Mouse (Mus musculus) hindbrain, postnatal 0 days (tissue): ENCODE results near the gene Nfasc. TPM values are rescaled to one million over a fixed set of nuclear protein-coding genes. Genes with fewer than 3 reads are reported as not detected.
A peak's percentile ranks its signal among the peaks of the same experiment; 100 is the strongest.

Experiments
- ATAC-seq: fragments of 200-750 bp; cut with Nextera tagmentation; 2 replicates; pipeline ENCODE4 v1.8.0; 2017; ENCODE audit warnings: mild to moderate bottlenecking, moderate TSS enrichment, moderate library complexity
- DNase-seq: peaks from one replicate; pipeline ENCODE4 v3.0.0-alpha.2; 2015; ENCODE audit warnings: low spot score
- H3K27ac ChIP-seq: fragments of 300-500 bp; sonication (generic); 2 replicates; pipeline ENCODE4 v1.5.1; 2014; ENCODE audit warnings: mild to moderate bottlenecking
- H3K27me3 ChIP-seq: fragments of 300-500 bp; sonication (generic); 2 replicates; pipeline ENCODE4 v1.6.1; 2014; ENCODE audit warnings: low read length, mixed read lengths; ENCODE audit not compliant: insufficient read depth
- H3K36me3 ChIP-seq: fragments of 300-500 bp; sonication (generic); 2 replicates; pipeline ENCODE4 v1.6.1; 2014; ENCODE audit warnings: low read length, mixed read lengths; ENCODE audit not compliant: insufficient read depth
- H3K4me1 ChIP-seq: fragments of 300-500 bp; sonication (generic); 2 replicates; pipeline ENCODE4 v1.6.1; 2014; ENCODE audit warnings: antibody characterized with exemption, low read length, mixed read lengths; ENCODE audit not compliant: insufficient read depth
- H3K4me2 ChIP-seq: fragments of 300-500 bp; sonication (generic); 2 replicates; pipeline ENCODE4 v1.6.1; 2014; ENCODE audit warnings: low read depth, mild to moderate bottlenecking, low read length, moderate library complexity, mixed read lengths
- H3K4me3 ChIP-seq: fragments of 300-500 bp; sonication (generic); 2 replicates; pipeline ENCODE4 v1.5.1; 2014; ENCODE audit warnings: low read length
- H3K9ac ChIP-seq: fragments of 300-500 bp; sonication (generic); replicated peaks from 2 replicates; pipeline ENCODE4 v1.6.1; 2014; ENCODE audit warnings: mild to moderate bottlenecking, low read length, moderate library complexity, mixed read lengths
- H3K9me3 ChIP-seq: fragments of 300-500 bp; sonication (generic); 2 replicates; pipeline ENCODE4 v1.6.1; 2016; ENCODE audit warnings: low read length, mixed read lengths
- CTCF ChIP-seq: IDR thresholded peaks from 2 replicates; pipeline ENCODE4 v1.5.1; 2016; ENCODE audit warnings: antibody characterized with exemption, control low read depth, low read depth
- WGBS: fragments of 180-500 bp; shearing (Covaris S2); extraction: QIAGEN DNeasy Blood & Tissue Kit; methylation state at CpG from one replicate; pipeline ENCODE4 v1.1.7; 2014; 5-methylcytosine and 5-hydroxymethylcytosine counted together
- polyA plus RNA-seq: library from polyadenylated mRNA; unstranded; fragments of >200 nt; fragmentation: Nextera tagmentation; extraction: Ambion mirVana; gene quantifications from 2 replicates; pipeline ENCODE4 v1.2.1, GENCODE M21; 2015
- total RNA-seq: library from RNA; depleted of rRNA; stranded (reverse); fragments of >200 nt; gene quantifications from 2 replicates; pipeline ENCODE4 v1.2.3, GENCODE M21; 2014

Gene Nfasc
- total and polyA plus RNA-seq, 2 experiments from 2014 or later: 30.5 to 69.6 TPM

GRCm38 (mm10) chr1:132715044-132715443 lies 26.6 kb downstream of the Nfasc start:
- 64% methylated on average over 9 of the region's 9 CpGs for WGBS
- H3K9ac ChIP-seq: no peak overlapping the region
- no peaks in the 10 kb centered on the region for H3K36me3 ChIP-seq
- H3K4me2 ChIP-seq: no peak overlapping the region
- no peaks in the 10 kb centered on the region for H3K27me3 ChIP-seq
- no peak overlapping the region for H3K4me3 ChIP-seq
- no peaks in the 10 kb centered on the region for H3K9me3 ChIP-seq
- TF ChIP-seq CTCF: no peak
- peaks cover 18% of the 10 kb centered on the region for H3K4me1 ChIP-seq
- no peak overlapping the region for H3K27ac ChIP-seq
- ATAC-seq (no peak), DNase-seq (no peak)

DNA sequence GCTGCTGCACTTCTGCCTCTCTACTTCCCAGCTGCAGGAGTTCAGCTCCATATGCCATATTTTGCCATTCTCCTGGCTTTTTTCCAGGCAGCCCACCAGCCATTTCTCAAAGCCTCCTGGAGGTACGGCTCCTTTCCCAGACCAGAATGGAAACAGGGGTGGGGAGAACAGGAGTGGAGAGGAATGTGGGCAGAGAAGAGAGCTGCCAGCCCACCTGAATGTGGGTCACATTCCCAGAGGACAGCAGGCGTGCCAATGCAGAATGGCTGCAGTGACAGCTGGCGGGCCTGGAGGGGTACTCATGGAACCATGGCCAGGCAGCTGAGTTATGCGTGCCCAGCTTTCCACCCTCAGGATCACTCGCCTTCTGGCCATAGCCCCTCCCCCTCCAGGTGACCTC lies 32.2 kb downstream of the Nfasc start:
- Histone ChIP-seq H3K4me1 (peaks cover 9% of the 10 kb centered on the region), H3K36me3 (no peaks in the 10 kb centered on the region), H3K27me3 (no peaks in the 10 kb centered on the region), H3K9ac (no peak overlapping the region), H3K27ac (peak overlapping the region; percentile 67), H3K4me3 (no peak overlapping the region), H3K9me3 (no peaks in the 10 kb centered on the region), H3K4me2 (no peak overlapping the region)
- WGBS: 50% methylated on average over 5 of the region's 5 CpGs
- no peak for TF ChIP-seq CTCF
- DNase-seq (peak; percentile 72), ATAC-seq (peak; percentile 63)

DNA sequence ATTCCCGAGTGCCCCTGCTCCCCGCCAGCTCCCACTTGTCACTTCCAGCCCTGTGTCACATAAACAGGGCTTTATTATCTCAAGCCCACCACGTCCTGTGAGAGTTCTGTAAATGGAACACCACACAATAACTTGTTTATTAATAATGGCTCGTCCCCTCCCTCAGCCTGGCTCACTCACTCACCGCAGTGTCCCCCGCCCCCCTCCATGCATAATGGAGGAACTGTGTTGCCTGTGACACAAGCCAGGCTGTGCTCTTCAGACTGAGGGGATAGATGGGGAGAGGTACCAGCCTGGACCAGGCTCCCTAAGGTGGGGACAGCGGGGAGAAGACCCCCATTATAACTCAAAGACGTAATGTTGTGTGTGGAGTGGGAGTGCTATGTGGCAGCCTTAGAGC lies 34.3 kb downstream of the Nfasc start:
- Histone ChIP-seq H3K4me1 (peaks cover 13% of the 10 kb centered on the region), H3K9ac (no peak overlapping the region), H3K4me2 (no peak overlapping the region), H3K36me3 (no peaks in the 10 kb centered on the region), H3K4me3 (no peak overlapping the region), H3K27ac (0 out of 2 replicates have a peak overlapping the region, but pooled peaks have one; percentile 36), H3K9me3 (no peaks in the 10 kb centered on the region), H3K27me3 (no peaks in the 10 kb centered on the region)
- WGBS: 37% methylated on average over 8 of the region's 8 CpGs
- no peak for DNase-seq
- peak; percentile 57; the same call in 1 of the 2 replicates for ATAC-seq
- no peak for TF ChIP-seq CTCF

GRCm38 (mm10) chr1:132703467-132703866 lies 38.1 kb downstream of the Nfasc start:
- H3K4me2 ChIP-seq: no peak overlapping the region
- H3K27me3 ChIP-seq: no peaks in the 10 kb centered on the region
- WGBS: 31% methylated on average over 5 of the region's 5 CpGs
- H3K36me3 ChIP-seq: no peaks in the 10 kb centered on the region
- H3K27ac ChIP-seq: no peak overlapping the region
- no peak for DNase-seq
- H3K9ac ChIP-seq: no peak overlapping the region
- no peak for ATAC-seq
- H3K4me3 ChIP-seq: no peak overlapping the region
- H3K4me1 ChIP-seq: peaks cover 13% of the 10 kb centered on the region
- TF ChIP-seq CTCF: no peak
- no peaks in the 10 kb centered on the region for H3K9me3 ChIP-seq

DNA sequence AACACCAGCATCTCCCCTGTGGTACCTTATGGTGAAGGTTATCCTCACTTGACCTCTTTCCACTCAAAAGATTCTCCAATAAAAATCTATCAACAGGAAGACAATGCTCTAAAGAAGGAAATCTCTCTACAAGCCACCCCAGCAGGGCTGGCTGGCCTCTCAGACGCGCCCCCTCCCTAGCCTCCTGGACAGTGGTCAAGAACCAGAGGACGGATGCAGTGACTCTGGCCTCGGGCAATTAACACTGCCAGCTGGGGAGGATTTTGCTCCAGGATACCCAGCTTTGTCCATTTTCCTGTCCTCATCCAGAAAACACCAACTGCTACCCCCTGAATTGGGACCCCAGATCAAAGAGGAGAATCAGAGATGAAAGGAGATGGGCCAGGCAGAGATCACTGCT lies 44.7 kb downstream of the Nfasc start:
- Histone ChIP-seq H3K4me2 (no peak overlapping the region), H3K4me3 (no peak overlapping the region), H3K36me3 (no peaks in the 10 kb centered on the region), H3K9me3 (no peaks in the 10 kb centered on the region), H3K27ac (peak overlapping the region; percentile 54; the same call in 1 of the 2 replicates), H3K4me1 (peaks cover 15% of the 10 kb centered on the region), H3K9ac (no peak overlapping the region), H3K27me3 (no peaks in the 10 kb centered on the region)
- no peak for ATAC-seq
- TF ChIP-seq CTCF: no peak
- no peak for DNase-seq
- 35% methylated on average over 4 of the region's 4 CpGs for WGBS

GRCm38 (mm10) chr1:132696232-132696631 lies 45.4 kb downstream of the Nfasc start:
- Histone ChIP-seq H3K4me3 (no peak overlapping the region), H3K27ac (peak overlapping the region; percentile 54; the same call in 1 of the 2 replicates), H3K27me3 (no peaks in the 10 kb centered on the region), H3K36me3 (no peaks in the 10 kb centered on the region), H3K4me2 (no peak overlapping the region), H3K9ac (no peak overlapping the region), H3K9me3 (no peaks in the 10 kb centered on the region), H3K4me1 (peaks cover 15% of the 10 kb centered on the region)
- peak; percentile 81 for ATAC-seq
- peak; percentile 76 for DNase-seq
- 4% methylated on average over 2 of the region's 2 CpGs for WGBS
- TF ChIP-seq CTCF: no peak

DNA sequence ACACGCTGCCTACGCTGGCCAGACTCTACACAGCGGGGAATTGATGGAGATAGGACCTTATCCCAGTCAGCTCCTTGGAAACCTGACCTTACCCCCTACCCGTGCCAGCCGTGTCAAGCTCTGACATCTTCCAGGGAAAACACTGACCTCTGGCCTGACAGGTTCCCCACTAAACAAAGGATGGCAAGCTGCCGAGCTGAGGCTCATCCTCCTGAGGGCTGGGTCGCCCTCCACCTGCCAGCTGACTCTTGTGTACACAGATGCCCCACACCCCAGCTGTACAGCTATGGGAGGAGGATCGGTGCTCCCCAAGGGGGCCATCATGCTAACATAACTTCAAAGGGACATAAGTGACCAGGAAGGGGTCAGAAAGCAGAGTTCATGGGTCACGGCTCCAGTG lies 47.6 kb downstream of the Nfasc start:
- ATAC-seq (no peak), DNase-seq (no peak)
- Histone ChIP-seq H3K27ac (no peak overlapping the region), H3K27me3 (no peaks in the 10 kb centered on the region), H3K4me2 (no peak overlapping the region), H3K4me3 (no peak overlapping the region), H3K36me3 (no peaks in the 10 kb centered on the region), H3K9ac (no peak overlapping the region), H3K4me1 (peaks cover 15% of the 10 kb centered on the region), H3K9me3 (no peaks in the 10 kb centered on the region)
- TF ChIP-seq CTCF: no peak
- WGBS: 25% methylated on average over 9 of the region's 9 CpGs
